Mouse (Mus musculus): ENCODE data around the gene Foxe1. TPM values are rescaled to one million over a fixed set of nuclear protein-coding genes. Genes with fewer than 3 reads are reported as not detected.
A peak's percentile ranks its signal among the peaks of the same experiment; 100 is the strongest.

Foxe1 gene
- polyA plus RNA-seq, 1 experiment from 2014 or later: not detected

DNA sequence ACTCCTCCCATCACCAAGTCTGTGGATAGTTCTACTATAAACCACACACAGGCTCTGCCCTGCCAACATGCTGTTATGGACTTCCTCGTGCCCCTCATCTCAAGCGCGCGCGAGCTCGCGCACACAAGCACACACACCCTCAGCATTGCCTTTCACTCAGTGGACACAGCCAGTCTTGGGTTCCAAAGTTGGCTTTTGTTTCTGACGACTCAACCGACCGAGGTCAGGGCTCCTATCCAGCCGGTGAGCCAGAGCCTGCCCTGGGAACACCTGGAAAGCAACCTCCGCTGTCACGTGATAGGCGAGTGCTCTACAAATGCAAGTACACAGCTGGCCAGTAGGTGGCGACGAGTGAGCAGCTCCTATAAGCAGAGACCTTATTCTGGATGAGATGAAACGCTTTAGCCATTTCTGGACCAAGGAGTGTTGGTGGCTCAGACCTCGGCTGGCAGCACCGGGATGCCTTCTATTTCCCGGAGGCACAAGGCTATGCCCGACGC, 31.5 kb downstream of the Foxe1 start:
- H3K9ac ChIP-seq (replicated peaks): no peak overlapping the region
- H3K4me3 ChIP-seq (replicated peaks): peak overlapping the region; percentile 39
- WGBS: 25% methylated on average over 22 of the region's 22 CpGs
- H3K4me2 ChIP-seq: peak overlapping the region; percentile 65
- H3K9me3 ChIP-seq (replicated peaks): no peaks in the 10 kb centered on the region
- H3K27me3 ChIP-seq (replicated peaks): peaks cover 11% of the 10 kb centered on the region
- H3K4me1 ChIP-seq: peaks cover 7% of the 10 kb centered on the region
- H3K36me3 ChIP-seq: peaks cover 29% of the 10 kb centered on the region
- no peak overlapping the region for H3K27ac ChIP-seq (replicated peaks)
- peak; percentile 68; the same call in 1 of the 2 replicates for ATAC-seq (ENCODE audit: low FRiP score)

GRCm38 (mm10) chr4:46388556-46388955, 45.1 kb downstream of the Foxe1 start:
- WGBS: 38% methylated on average over 5 of the region's 5 CpGs
- H3K9ac ChIP-seq (replicated peaks): peak overlapping the region; percentile 82
- ATAC-seq (ENCODE audit: low FRiP score): no peak

DNA sequence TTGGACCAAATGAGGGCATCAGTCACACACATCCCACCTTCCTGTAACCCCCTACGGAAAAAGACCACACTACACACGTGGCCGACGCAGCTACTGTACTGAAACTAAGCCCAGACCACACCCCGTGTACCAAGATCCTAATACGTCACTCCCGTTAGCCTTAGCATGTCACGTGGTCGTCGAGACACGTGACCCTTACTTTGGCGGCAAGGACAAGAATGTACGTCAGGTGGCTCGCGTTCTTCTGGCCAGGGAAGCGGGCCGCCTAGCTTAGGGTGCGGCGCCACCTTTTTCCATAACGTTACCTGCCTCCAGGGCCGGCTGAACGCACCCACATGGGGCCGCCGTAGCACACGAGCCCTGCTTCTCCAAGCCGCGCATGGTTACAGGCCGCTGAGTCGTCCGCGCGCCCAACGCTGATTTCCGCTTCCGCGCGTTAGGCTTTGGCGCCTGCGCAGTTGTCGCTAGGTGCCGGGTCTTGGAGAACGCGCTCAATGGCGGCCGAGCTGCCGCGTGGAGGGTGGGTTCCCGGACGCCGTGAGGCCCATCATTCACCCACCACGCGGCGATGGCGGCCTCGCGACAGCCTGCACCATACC, 45.7 kb downstream of the Foxe1 start, which contains the start of gene Trmo:
Trmo (minus strand) TSS at position 425 of the 599 bp plus-strand sequence.
- H3K27ac ChIP-seq (replicated peaks): peak within 1 kb of the TSS; percentile 98
- H3K4me3 ChIP-seq (replicated peaks): peak within 1 kb of the TSS; percentile 79
- H3K9me3 ChIP-seq (replicated peaks): no peaks in the 10 kb centered on the region
- no peaks in the 10 kb centered on the region for H3K27me3 ChIP-seq (replicated peaks)
- H3K4me1 ChIP-seq: peaks cover 8% of the 10 kb centered on the region
- H3K9ac ChIP-seq (replicated peaks): peak within 1 kb of the TSS; percentile 82
- H3K4me2 ChIP-seq: peak within 1 kb of the TSS; percentile 66
- peaks cover 16% of the 10 kb centered on the region for H3K36me3 ChIP-seq
- under 1% methylated on average over 56 of the region's 56 CpGs for WGBS
- ATAC-seq (ENCODE audit: low FRiP score): peak; percentile 97

More at GRCm38 (mm10) chr4:46388556-46388955, 45.1 kb downstream of the Foxe1 start:
- H3K4me2 ChIP-seq: peak overlapping the region; percentile 66
- peak overlapping the region; percentile 79 for H3K4me3 ChIP-seq (replicated peaks)
- H3K9me3 ChIP-seq (replicated peaks): no peaks in the 10 kb centered on the region
- peaks cover 18% of the 10 kb centered on the region for H3K36me3 ChIP-seq
- peaks cover 8% of the 10 kb centered on the region for H3K4me1 ChIP-seq
- H3K27ac ChIP-seq (replicated peaks): peak overlapping the region; percentile 98
- no peaks in the 10 kb centered on the region for H3K27me3 ChIP-seq (replicated peaks)

DNA sequence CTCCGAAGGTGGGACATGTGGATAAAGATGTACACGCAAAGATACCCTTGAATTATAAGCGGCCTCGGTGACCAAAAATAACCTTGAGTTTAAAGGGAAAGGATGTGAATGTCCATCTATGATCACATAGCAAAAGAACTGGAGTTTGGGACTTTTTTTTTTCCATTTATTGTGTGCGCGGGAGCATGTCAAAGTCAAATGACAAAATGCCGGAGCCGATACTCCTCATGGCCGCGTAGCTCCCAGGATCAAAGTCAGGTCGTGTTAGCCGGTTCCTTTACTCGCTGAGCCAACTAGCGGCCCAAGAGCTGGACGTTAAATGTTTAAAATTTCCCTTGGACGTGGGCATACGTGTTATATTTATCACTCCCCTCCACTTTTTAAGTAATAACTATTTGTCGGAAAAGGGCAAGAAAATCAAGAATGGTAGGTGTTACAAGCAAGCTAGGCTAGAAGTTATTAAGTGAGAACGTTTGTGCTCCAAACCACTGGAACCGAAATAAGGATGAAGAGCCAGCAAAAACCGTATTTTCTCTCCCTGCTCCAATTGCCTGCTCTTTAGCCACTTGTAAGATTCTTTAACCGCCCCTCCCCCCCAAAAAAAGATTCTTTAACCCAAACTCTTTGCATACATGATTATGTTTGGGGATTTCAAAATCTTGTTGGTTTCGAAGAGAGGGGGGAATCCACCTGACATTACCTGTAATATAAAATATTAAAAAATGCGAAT, 46.4 kb downstream of the Foxe1 start:
- H3K27ac ChIP-seq (replicated peaks): peak overlapping the region; percentile 98
- H3K36me3 ChIP-seq: peaks cover 11% of the 10 kb centered on the region
- H3K4me1 ChIP-seq: peaks cover 8% of the 10 kb centered on the region
- peak overlapping the region; percentile 82 for H3K9ac ChIP-seq (replicated peaks)
- peak overlapping the region; percentile 66 for H3K4me2 ChIP-seq
- 2% methylated on average over 24 of the region's 24 CpGs for WGBS
- no peaks in the 10 kb centered on the region for H3K27me3 ChIP-seq (replicated peaks)
- peak overlapping the region; percentile 79 for H3K4me3 ChIP-seq (replicated peaks)
- peak; percentile 49; the same call in 1 of the 2 replicates for ATAC-seq (ENCODE audit: low FRiP score)
- no peaks in the 10 kb centered on the region for H3K9me3 ChIP-seq (replicated peaks)

DNA sequence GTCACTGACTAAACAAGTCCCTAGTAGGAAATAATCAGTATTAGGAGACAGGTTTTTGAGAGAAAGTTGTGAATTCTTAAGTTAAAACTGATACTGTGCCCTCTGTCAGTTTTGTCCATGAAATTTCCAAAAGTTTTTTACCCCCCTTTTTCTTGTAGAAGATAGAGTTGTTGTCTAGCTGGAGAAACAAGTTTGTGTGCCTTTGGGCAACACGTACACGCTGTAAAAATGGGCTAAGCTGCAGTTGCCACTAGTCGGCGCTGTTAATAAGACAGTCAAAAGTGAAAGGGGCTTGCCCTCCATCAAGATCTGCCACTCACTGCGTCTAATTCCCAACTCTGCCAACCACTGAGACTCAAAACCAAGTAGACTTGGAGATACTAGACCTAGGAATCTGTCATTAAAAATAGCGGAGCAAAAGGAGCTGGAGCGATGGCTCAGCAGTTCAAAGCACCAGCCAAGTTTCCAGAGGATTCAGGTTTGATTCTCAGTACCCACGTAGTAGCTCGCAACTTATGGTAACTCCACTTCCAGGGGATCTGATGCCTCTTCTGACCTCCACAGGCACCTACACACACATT, 47.1 kb downstream of the Foxe1 start:
- no peak for ATAC-seq (ENCODE audit: low FRiP score)
- 24% methylated on average over 9 of the region's 9 CpGs for WGBS
- H3K9ac ChIP-seq (replicated peaks): 0 out of 2 replicates have a peak overlapping the region, but pooled peaks have one; percentile 82
- peaks cover 8% of the 10 kb centered on the region for H3K4me1 ChIP-seq
- H3K4me2 ChIP-seq: peak overlapping the region; percentile 66
- peak overlapping the region; percentile 79 for H3K4me3 ChIP-seq (replicated peaks)
- no peaks in the 10 kb centered on the region for H3K9me3 ChIP-seq (replicated peaks)
- H3K36me3 ChIP-seq: peaks cover 6% of the 10 kb centered on the region
- H3K27ac ChIP-seq (replicated peaks): no peak overlapping the region
- no peaks in the 10 kb centered on the region for H3K27me3 ChIP-seq (replicated peaks)

DNA sequence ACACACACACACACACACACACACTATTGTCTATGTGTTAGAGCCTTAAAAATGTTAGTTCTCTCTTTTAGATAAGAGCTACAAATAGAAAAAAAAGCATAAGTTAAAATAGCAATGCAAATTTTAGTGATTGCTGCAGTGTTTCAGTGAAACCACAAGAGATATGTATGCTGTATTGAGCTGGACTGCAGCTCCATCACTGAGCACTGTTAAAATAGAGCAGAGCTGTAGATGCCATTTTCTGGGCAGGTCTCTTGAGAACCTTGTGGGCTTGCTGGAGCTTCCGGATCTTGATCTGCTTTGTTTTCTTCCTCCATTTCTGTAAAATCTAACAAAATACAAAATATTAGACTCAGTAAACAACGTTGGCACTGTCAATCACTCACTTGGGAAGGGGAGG, 51.0 kb downstream of the Foxe1 start:
- Histone ChIP-seq H3K4me1 (peaks cover 8% of the 10 kb centered on the region), H3K27ac (replicated peaks) (no peak overlapping the region), H3K4me3 (replicated peaks) (no peak overlapping the region), H3K36me3 (no peaks in the 10 kb centered on the region), H3K4me2 (no peak overlapping the region), H3K27me3 (replicated peaks) (0 out of 2 replicates have a peak, but pooled peaks cover 8% of the 10 kb centered on the region), H3K9ac (replicated peaks) (no peak overlapping the region), H3K9me3 (replicated peaks) (no peaks in the 10 kb centered on the region)
- 81% methylated on average over 2 of the region's 2 CpGs for whole genome bisulfite sequencing
- ATAC-seq (ENCODE audit: low FRiP score): no peak

- no peaks in the 10 kb centered on the region for H3K4me1 ChIP-seq
- WGBS: 35% methylated on average over 5 of the region's 5 CpGs
- ATAC-seq (ENCODE audit: low FRiP score): no peak
- no peak overlapping the region for H3K9ac ChIP-seq (replicated peaks)
- no peaks in the 10 kb centered on the region for H3K9me3 ChIP-seq (replicated peaks)
- no peak overlapping the region for H3K4me2 ChIP-seq
- H3K36me3 ChIP-seq: no peaks in the 10 kb centered on the region
- no peak overlapping the region for H3K4me3 ChIP-seq (replicated peaks)
- 0 out of 2 replicates have a peak, but pooled peaks cover 8% of the 10 kb centered on the region for H3K27me3 ChIP-seq (replicated peaks)
- no peak overlapping the region for H3K27ac ChIP-seq (replicated peaks)
These were observed 52.3 kb downstream of the Foxe1 start for GRCm38 (mm10) chr4:46395736-46396135.

Other genes starting within 250 kb of the Foxe1 start
- 66.0 and 69.6 TPM in 2 replicates for gene Ncbp1, start 205.0 kb upstream of the Foxe1 start, polyA plus RNA-seq (2015; fragmentation: Nextera tagmentation; extraction: Ambion mirVana)
- gene Tstd2, start 204.9 kb upstream of the Foxe1 start, polyA plus RNA-seq (2015; fragmentation: Nextera tagmentation; extraction: Ambion mirVana): 27.9 and 30.8 TPM in 2 replicates
- 26.4 and 27.4 TPM in 2 replicates for gene Xpa, start 147.3 kb upstream of the Foxe1 start, polyA plus RNA-seq (2015; fragmentation: Nextera tagmentation; extraction: Ambion mirVana)
- gene Trmo, start 45.8 kb downstream of the Foxe1 start, polyA plus RNA-seq (2015; fragmentation: Nextera tagmentation; extraction: Ambion mirVana): 8.4 and 10.7 TPM in 2 replicates
- gene Hemgn, start 69.9 kb downstream of the Foxe1 start, polyA plus RNA-seq (2015; fragmentation: Nextera tagmentation; extraction: Ambion mirVana): 0.24 and 1.2 TPM in 2 replicates
- gene Anp32b, start 107.3 kb downstream of the Foxe1 start, polyA plus RNA-seq (2015; fragmentation: Nextera tagmentation; extraction: Ambion mirVana): 70.3 and 129 TPM in 2 replicates
- 76.5 and 85.4 TPM in 2 replicates for gene Nans, start 145.6 kb downstream of the Foxe1 start, polyA plus RNA-seq (2015; fragmentation: Nextera tagmentation; extraction: Ambion mirVana)
- 1.5 and 5.1 TPM in 2 replicates for gene Trim14, start 192.5 kb downstream of the Foxe1 start, polyA plus RNA-seq (2015; fragmentation: Nextera tagmentation; extraction: Ambion mirVana)

Measured in neural tube, embryonic 15.5 days (tissue).